Mouse (Mus musculus) retina, embryonic 14.5 days (tissue): ENCODE results near the gene Vars.
"Not testable (repeated sequence)": the region's sequence is repeated elsewhere in the genome, so short reads cannot be mapped to it uniquely, and the experiment has no call there.

ENCODE experiments used
- DNase-seq: peaks from one replicate; pipeline ENCODE4 v3.0.0-alpha.2; 2015; ENCODE audit warnings: low spot score

Gene Vars

GRCm38 (mm10) chr17:35024261-35024660 lies 23.5 kb downstream of the Vars start:
- DNase-seq = no peak

GRCm38 (mm10) chr17:35024691-35025488 lies 24.1 kb downstream of the Vars start:
- DNase-seq = no peak

- no peak for DNase-seq
Measured at GRCm38 (mm10) chr17:35026206-35026605, 25.4 kb downstream of the Vars start.

GRCm38 (mm10) chr17:35027277-35028068 lies 26.7 kb downstream of the Vars start, which contains the start of gene Sapcd1:
Sapcd1 (minus strand) TSS chr17:35028016.
- DNase-seq = peak; percentile 83

- DNase-seq = no peak
Measured at GRCm38 (mm10) chr17:35028315-35028714, 27.5 kb downstream of the Vars start.

- peak; percentile 67 for DNase-seq
Measured at GRCm38 (mm10) chr17:35029691-35030532, 29.1 kb downstream of the Vars start.

GRCm38 (mm10) chr17:35031272-35031671 lies 30.5 kb downstream of the Vars start:
- no peak for DNase-seq

- no peak for DNase-seq
Measured at GRCm38 (mm10) chr17:35031880-35032279, 31.1 kb downstream of the Vars start.

- DNase-seq = no peak
Measured at GRCm38 (mm10) chr17:35032323-35032870, 31.6 kb downstream of the Vars start.

GRCm38 (mm10) chr17:35033703-35034102 lies 32.9 kb downstream of the Vars start:
- not testable (repeated sequence) for DNase-seq

GRCm38 (mm10) chr17:35034896-35035295 lies 34.1 kb downstream of the Vars start:
- no peak for DNase-seq

GRCm38 (mm10) chr17:35039121-35039873 lies 38.5 kb downstream of the Vars start:
- no peak for DNase-seq

GRCm38 (mm10) chr17:35043794-35044193 lies 43.0 kb downstream of the Vars start:
- DNase-seq = no peak

- no peak for DNase-seq
Measured at GRCm38 (mm10) chr17:35044904-35045806, 44.4 kb downstream of the Vars start.

- DNase-seq = peak; percentile 9
Measured at GRCm38 (mm10) chr17:35045807-35046680, 45.3 kb downstream of the Vars start.

- DNase-seq = peak; percentile 100
Measured at GRCm38 (mm10) chr17:35046681-35047455, 46.1 kb downstream of the Vars start, which contains the start of gene Msh5. Msh5 (minus strand) TSS chr17:35046745.

GRCm38 (mm10) chr17:35047688-35048087 lies 46.9 kb downstream of the Vars start:
- no peak for DNase-seq
